Comparison of ENCODE assay signal across 8 mouse cellular contexts in genomic region chr2:73891701-73892463, GRCm38 (mm10). TPM values are rescaled to one million over a fixed set of nuclear protein-coding genes. Genes with fewer than 3 reads are reported as not detected.
DNase-seq lines count a peak whose midpoint lies in the region; ATAC-seq lines count a peak whose summit lies in the region.

No protein-coding gene starts in this region.

- peak overlapping the region; percentile 99 for H3K4me3 ChIP-seq in kidney, embryonic 16.5 days (ENCODE audit: low read length)
- peak overlapping the region; percentile 74 for H3K4me3 ChIP-seq in erythroblast, embryonic 14.5 days (replicated peaks)
- peak overlapping the region; percentile 85 for H3K4me3 ChIP-seq in hindbrain, embryonic 14.5 days (replicated peaks; ENCODE audit: low read length)
- H3K4me3 ChIP-seq in liver, embryonic 15.5 days (replicated peaks) = peak overlapping the region; percentile 99

- ATAC-seq in kidney, embryonic 16.5 days (ENCODE audit: low FRiP score, low TSS enrichment) = no peak; the same call in 1 of the 2 replicates
- peak; percentile 65 for ATAC-seq in hindbrain, embryonic 14.5 days (ENCODE audit: low FRiP score)
- peak; percentile 42 for ATAC-seq in liver, embryonic 15.5 days (ENCODE audit: insufficient read depth)

- H3K4me1 ChIP-seq in kidney, embryonic 16.5 days (ENCODE audit: insufficient read depth, low read length) = peaks cover 9% of the 10 kb centered on the region; the same call in 1 of the 2 replicates
- peaks cover 40% of the 10 kb centered on the region for H3K4me1 ChIP-seq in erythroblast, embryonic 14.5 days (ENCODE audit: control insufficient read depth)
- peaks cover 17% of the 10 kb centered on the region; the same call in 1 of the 2 replicates for H3K4me1 ChIP-seq in hindbrain, embryonic 14.5 days (replicated peaks; ENCODE audit: control insufficient read depth, insufficient read depth, low read length)
- H3K4me1 ChIP-seq in liver, embryonic 15.5 days (replicated peaks) = peaks cover 21% of the 10 kb centered on the region

- H3K27ac ChIP-seq in kidney, embryonic 16.5 days (ENCODE audit: low read length) = peak overlapping the region; percentile 93
- peak overlapping the region; percentile 96 for H3K27ac ChIP-seq in hindbrain, embryonic 14.5 days
- H3K27ac ChIP-seq in liver, embryonic 15.5 days (replicated peaks) = peak overlapping the region; percentile 92

- H3K9me3 ChIP-seq in kidney, embryonic 16.5 days (ENCODE audit: low read length) = no peaks in the 10 kb centered on the region
- H3K9me3 ChIP-seq in erythroblast, embryonic 14.5 days (ENCODE audit: control insufficient read depth, low read length) = no peaks in the 10 kb centered on the region
- no peaks in the 10 kb centered on the region for H3K9me3 ChIP-seq in hindbrain, embryonic 14.5 days (ENCODE audit: control insufficient read depth, low read length)
- H3K9me3 ChIP-seq in liver, embryonic 15.5 days (replicated peaks) = no peaks in the 10 kb centered on the region

- H3K4me2 ChIP-seq in kidney, embryonic 16.5 days (replicated peaks; ENCODE audit: low read depth, low read length) = peak overlapping the region; percentile 80
- peak overlapping the region; percentile 81 for H3K4me2 ChIP-seq in hindbrain, embryonic 14.5 days (replicated peaks)
- H3K4me2 ChIP-seq in liver, embryonic 15.5 days = peak overlapping the region; percentile 79

- peak overlapping the region; percentile 99 for H3K9ac ChIP-seq in kidney, embryonic 16.5 days (replicated peaks; ENCODE audit: low read length)
- peak overlapping the region; percentile 98 for H3K9ac ChIP-seq in hindbrain, embryonic 14.5 days
- H3K9ac ChIP-seq in liver, embryonic 15.5 days = peak overlapping the region; percentile 94

- DNase-seq in kidney, adult 9 months = no peak
- DNase-seq in R1 (ENCODE audit: low read depth, low spot score) (peak; percentile 47), adipocyte (ENCODE audit: low spot score) (no peak)
- peak; percentile 57 for DNase-seq in hindbrain, embryonic 14.5 days (ENCODE audit: low spot score)
- peak; percentile 2 to 18 for DNase-seq in natural killer cell, adult 2 months (ENCODE audit: low spot score in 2 of 2)

- no peaks in the 10 kb centered on the region for H3K27me3 ChIP-seq in kidney, embryonic 16.5 days (ENCODE audit: insufficient read depth, low read length)
- no peaks in the 10 kb centered on the region for H3K27me3 ChIP-seq in erythroblast, embryonic 14.5 days (ENCODE audit: control insufficient read depth)
- no peaks in the 10 kb centered on the region for H3K27me3 ChIP-seq in hindbrain, embryonic 14.5 days (ENCODE audit: control insufficient read depth, insufficient read depth, low read length)
- H3K27me3 ChIP-seq in liver, embryonic 15.5 days = no peaks in the 10 kb centered on the region

- H3K36me3 ChIP-seq in kidney, embryonic 16.5 days (ENCODE audit: insufficient read depth, low read length) = no peaks in the 10 kb centered on the region
- H3K36me3 ChIP-seq in erythroblast, embryonic 14.5 days (ENCODE audit: control insufficient read depth) = peaks cover 15% of the 10 kb centered on the region
- no peaks in the 10 kb centered on the region for H3K36me3 ChIP-seq in hindbrain, embryonic 14.5 days (replicated peaks; ENCODE audit: control insufficient read depth, insufficient read depth)
- no peaks in the 10 kb centered on the region for H3K36me3 ChIP-seq in liver, embryonic 15.5 days (replicated peaks)

- under 1% methylated on average over 51 of the region's 54 CpGs for WGBS in kidney, embryonic 16.5 days
- WGBS in hindbrain, embryonic 14.5 days = under 1% methylated on average over 40 of the region's 54 CpGs
- WGBS in liver, embryonic 15.5 days (ENCODE audit: insufficient replicate concordance) = 1% methylated on average over 54 of the region's 54 CpGs

RNA-seq across cellular contexts. Expression of gene Atf2, which starts 0.6 kb away (rescaled TPM):
- 66.9 and 75.0 TPM in 2 replicates for polyA plus RNA-seq in kidney, embryonic 16.5 days (2015; fragmentation: Nextera tagmentation; extraction: Ambion mirVana)
- 0.33 and 0.43 TPM in 2 replicates for polyA plus RNA-seq in erythroblast, embryonic 14.5 days (2012)
- 109 and 112 TPM in 2 replicates for polyA plus RNA-seq in hindbrain, embryonic 14.5 days (2014; fragmentation: Nextera tagmentation; extraction: Ambion mirVana)
- 16.7 and 18.4 TPM in 2 replicates for polyA plus RNA-seq in liver, embryonic 15.5 days (2015; fragmentation: Nextera tagmentation; extraction: Ambion mirVana)

RNA-seq across cellular contexts. Expression of gene Atp5g3, which starts 19.2 kb away (rescaled TPM):
- polyA plus RNA-seq in kidney, embryonic 16.5 days (2015; fragmentation: Nextera tagmentation; extraction: Ambion mirVana) = 1,452 and 1,475 TPM in 2 replicates
- 122 and 165 TPM in 2 replicates for polyA plus RNA-seq in erythroblast, embryonic 14.5 days (2012)
- polyA plus RNA-seq in hindbrain, embryonic 14.5 days (2014; fragmentation: Nextera tagmentation; extraction: Ambion mirVana) = 1,179 and 1,295 TPM in 2 replicates
- polyA plus RNA-seq in liver, embryonic 15.5 days (2015; fragmentation: Nextera tagmentation; extraction: Ambion mirVana) = 610 and 686 TPM in 2 replicates

Comparison
In these comparisons a context has a peak if more than half of its experiments do, and no peak if none do; other contexts are left out.
1. DNase-seq: peak in R1 (single experiment), hindbrain, embryonic 14.5 days (single experiment) and natural killer cell, adult 2 months (2 of 2); none in kidney, adult 9 months (single experiment) and adipocyte (single experiment).
2. RNA of gene Atf2, which starts 0.6 kb away (polyA plus RNA-seq): 109 to 112 TPM in hindbrain, embryonic 14.5 days, 66.9 to 75.0 TPM in kidney, embryonic 16.5 days and 16.7 to 18.4 TPM in liver, embryonic 15.5 days; 0.33 to 0.43 TPM in erythroblast, embryonic 14.5 days; every median in the first group is over 10 times any median in the second.
3. Peak in every context shown above with its lines, with median percentiles within 50 percentile points of each other: H3K27ac ChIP-seq, H3K4me2 ChIP-seq, H3K4me3 ChIP-seq and H3K9ac ChIP-seq.